Mouse (Mus musculus) lung, adult 10 weeks (tissue): ENCODE results near the gene Mroh9. TPM values are rescaled to one million over a fixed set of nuclear protein-coding genes. Genes with fewer than 3 reads are reported as not detected.

Source experiments
- polyA plus RNA-seq: library from polyadenylated mRNA; stranded (reverse); fragments of 350-450 nt; fragmentation: Illumina TruSeq; extraction: RNeasy Lipid Tissue Mini Kit (QIAGEN cat#74804); gene quantifications from one replicate; pipeline ENCODE4 v1.2.3, GENCODE M21; 2014; ENCODE audit warnings: low read depth, low replicate concordance; ENCODE audit not compliant: insufficient read depth

Gene Mroh9
- polyA plus RNA-seq = not detected

DNA sequence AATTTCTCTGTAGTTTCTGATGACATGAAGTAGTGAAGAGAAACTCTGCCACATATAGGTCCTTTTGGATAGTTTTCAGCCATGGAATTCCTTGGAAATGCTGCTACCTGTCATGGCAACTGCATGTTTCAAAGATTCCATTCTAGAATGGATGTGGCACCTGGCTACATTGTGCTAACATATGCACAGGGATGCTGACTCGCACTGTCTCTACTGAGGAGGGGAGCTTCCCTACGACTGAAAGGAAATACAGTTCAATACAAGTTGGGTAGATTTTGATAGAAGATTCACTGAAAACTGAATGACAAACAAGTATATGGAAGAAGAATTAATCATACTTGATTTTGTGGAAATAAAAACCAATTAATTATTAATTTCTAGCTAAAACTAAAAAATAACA is at the start of gene Mroh9:
Gene Mroh9, minus strand, starts transcription at position 101 of the 400 bp plus-strand sequence.

DNA sequence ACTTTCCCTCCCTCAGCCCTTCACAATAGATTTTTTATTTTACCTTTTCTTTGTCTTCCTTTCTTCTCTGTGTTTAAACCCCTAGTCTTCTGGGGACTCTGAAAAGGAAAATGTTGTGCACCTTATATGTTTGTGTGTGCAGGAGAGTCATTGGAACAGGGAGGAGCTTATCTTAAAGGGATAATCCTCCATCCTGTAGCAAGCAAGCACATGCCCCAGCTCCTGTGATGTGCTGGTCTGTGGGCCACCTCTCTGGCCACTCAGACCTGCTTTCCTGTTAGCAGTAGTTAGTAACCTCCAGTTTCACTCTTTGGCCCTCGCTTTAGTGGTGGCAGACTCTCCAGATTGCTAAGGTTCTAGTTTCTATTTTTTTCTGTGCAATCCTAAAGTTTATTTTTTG is 101.0 kb downstream of the Mroh9 start, which contains the start of gene Fmo3:
Gene Fmo3, minus strand, starts transcription at position 101 of the 400 bp plus-strand sequence.

Other genes starting within 250 kb of the Mroh9 start
- gene Fmo1, start 219.1 kb downstream of the Mroh9 start, polyA plus RNA-seq = 243 TPM
- gene Fmo2, start 186.9 kb downstream of the Mroh9 start, polyA plus RNA-seq = 265 TPM
- 0.82 TPM for gene Fmo6, start 148.2 kb downstream of the Mroh9 start, polyA plus RNA-seq
- gene Fmo3, start 101.1 kb downstream of the Mroh9 start, polyA plus RNA-seq = 38.2 TPM
- gene Prrx1, start 228.0 kb upstream of the Mroh9 start, polyA plus RNA-seq = 3.8 TPM